8 mouse cellular contexts compared by ENCODE assay signal in genomic region chr6:71907702-71908235, GRCm38 (mm10). TPM values are rescaled to one million over a fixed set of nuclear protein-coding genes. Genes with fewer than 3 reads are reported as not detected.
DNase-seq lines count a peak whose midpoint lies in the region; ATAC-seq and TF ChIP-seq lines count a peak whose summit lies in the region.

No protein-coding gene starts in this region.

- H3K4me3 ChIP-seq in kidney, embryonic 15.5 days (replicated peaks), result peak overlapping the region; percentile 85
- peak overlapping the region; percentile 74 for H3K4me3 ChIP-seq in bone marrow macrophage, adult 2 months (ENCODE audit: insufficient read depth, low read length)
- H3K4me3 ChIP-seq in hindbrain, embryonic 16.5 days (ENCODE audit: low read length), result peak overlapping the region; percentile 81
- peak overlapping the region; percentile 78 for H3K4me3 ChIP-seq in midbrain, postnatal 0 days (ENCODE audit: low read depth, low read length)

- H3K36me3 ChIP-seq in kidney, embryonic 15.5 days, result peaks cover 51% of the 10 kb centered on the region
- peaks cover 16% of the 10 kb centered on the region for H3K36me3 ChIP-seq in hindbrain, embryonic 16.5 days (ENCODE audit: control insufficient read depth, insufficient read depth, low read length)
- peaks cover 22% of the 10 kb centered on the region for H3K36me3 ChIP-seq in midbrain, postnatal 0 days (ENCODE audit: insufficient read depth, low read length)

- H3K4me2 ChIP-seq in kidney, embryonic 15.5 days, result peak overlapping the region; percentile 57
- peak overlapping the region; percentile 91 for H3K4me2 ChIP-seq in hindbrain, embryonic 16.5 days (ENCODE audit: low read length)
- H3K4me2 ChIP-seq in midbrain, postnatal 0 days (ENCODE audit: low read depth, low read length, poor library complexity, severe bottlenecking), result peak overlapping the region; percentile 72

- DNase-seq in kidney, postnatal 4 days, result no peak
- DNase-seq in midbrain, postnatal 0 days (ENCODE audit: low spot score), result no peak
- DNase-seq in ovary, postnatal 36 days (ENCODE audit: low spot score), result no peak
- DNase-seq in urinary bladder, postnatal 25 days (ENCODE audit: low spot score), result no peak
- DNase-seq in layer of hippocampus, adult 18-20 months (ENCODE audit: low spot score in 2 of 2), result no peak

- peaks cover 19% of the 10 kb centered on the region for H3K4me1 ChIP-seq in kidney, embryonic 15.5 days
- H3K4me1 ChIP-seq in bone marrow macrophage, adult 2 months (ENCODE audit: control insufficient read depth, insufficient read depth, low read length), result peaks cover 18% of the 10 kb centered on the region
- H3K4me1 ChIP-seq in hindbrain, embryonic 16.5 days (ENCODE audit: control insufficient read depth, insufficient read depth, low read depth, low read length), result peaks cover 10% of the 10 kb centered on the region
- peaks cover 3% of the 10 kb centered on the region; the same call in 1 of the 2 replicates for H3K4me1 ChIP-seq in midbrain, postnatal 0 days (ENCODE audit: insufficient read depth, low read length)

- no peak for TF ChIP-seq CTCF in bone marrow macrophage, adult 2 months (IDR thresholded peaks at IDR 0.05; ENCODE audit: low read depth, low read length)
- TF ChIP-seq CTCF in midbrain, postnatal 0 days (IDR thresholded peaks at IDR 0.05), result no peak

- no peak overlapping the region for H3K27ac ChIP-seq in kidney, embryonic 15.5 days
- no peak overlapping the region for H3K27ac ChIP-seq in bone marrow macrophage, adult 2 months (ENCODE audit: insufficient read depth, low read depth, low read length)
- H3K27ac ChIP-seq in hindbrain, embryonic 16.5 days (ENCODE audit: low read depth, low read length), result no peak overlapping the region
- H3K27ac ChIP-seq in midbrain, postnatal 0 days (ENCODE audit: low read depth, low read length), result no peak overlapping the region

- H3K9me3 ChIP-seq in kidney, embryonic 15.5 days (replicated peaks), result no peaks in the 10 kb centered on the region
- no peaks in the 10 kb centered on the region for H3K9me3 ChIP-seq in hindbrain, embryonic 16.5 days (ENCODE audit: control insufficient read depth, low read length)
- H3K9me3 ChIP-seq in midbrain, postnatal 0 days (ENCODE audit: low read length), result no peaks in the 10 kb centered on the region

- no peaks in the 10 kb centered on the region for H3K27me3 ChIP-seq in kidney, embryonic 15.5 days
- H3K27me3 ChIP-seq in hindbrain, embryonic 16.5 days (replicated peaks; ENCODE audit: control insufficient read depth, insufficient read depth, low read length), result no peaks in the 10 kb centered on the region
- H3K27me3 ChIP-seq in midbrain, postnatal 0 days (ENCODE audit: insufficient read depth, low read length), result no peaks in the 10 kb centered on the region

- WGBS in kidney, embryonic 15.5 days, result 5% methylated on average over 4 of the region's 4 CpGs
- 6% methylated on average over 4 of the region's 4 CpGs for WGBS in hindbrain, embryonic 16.5 days
- 14% methylated on average over 4 of the region's 4 CpGs for WGBS in midbrain, postnatal 0 days

- no peak for TF ChIP-seq POLR2A in bone marrow macrophage, adult 2 months (IDR thresholded peaks at IDR 0.05; ENCODE audit: borderline replicate concordance, low read depth, low read length)

- no peak for ATAC-seq in kidney, embryonic 15.5 days (replicated peaks; ENCODE audit: low FRiP score)
- no peak for ATAC-seq in hindbrain, embryonic 16.5 days
- ATAC-seq in midbrain, postnatal 0 days (ENCODE audit: low FRiP score), result no peak

- H3K9ac ChIP-seq in kidney, embryonic 15.5 days, result peak overlapping the region; percentile 77
- H3K9ac ChIP-seq in hindbrain, embryonic 16.5 days (ENCODE audit: low read depth, low read length), result peak overlapping the region; percentile 71
- peak overlapping the region; percentile 59 for H3K9ac ChIP-seq in midbrain, postnatal 0 days (replicated peaks; ENCODE audit: low read length, poor library complexity, severe bottlenecking)

RNA-seq across cellular contexts. Expression of gene Ptcd3, which starts 0.8 kb away (rescaled TPM):
- polyA plus RNA-seq in kidney, embryonic 15.5 days (2015; fragmentation: Nextera tagmentation; extraction: Ambion mirVana), result 107 and 108 TPM in 2 replicates
- polyA plus RNA-seq in bone marrow macrophage, adult 2 months (2012; ENCODE audit: insufficient read depth, insufficient read length, missing spikeins), result 29.0 and 30.2 TPM in 2 replicates
- polyA plus RNA-seq in hindbrain, embryonic 16.5 days (2015; fragmentation: Nextera tagmentation; extraction: Ambion mirVana), result 72.9 and 83.9 TPM in 2 replicates
- total RNA-seq in midbrain, postnatal 0 days (2014; rRNA removed), result 59.6 and 64.9 TPM in 2 replicates
- polyA plus RNA-seq in midbrain, postnatal 0 days (2015; fragmentation: Nextera tagmentation; extraction: Ambion mirVana), result 57.9 and 58.4 TPM in 2 replicates
- total RNA-seq in layer of hippocampus, adult 18-20 months (2021), result 10 to 100 TPM; 64.9 to 66.1 TPM

RNA-seq across cellular contexts. Expression of gene Polr1a, which starts 1.1 kb away (rescaled TPM):
- polyA plus RNA-seq in kidney, embryonic 15.5 days (2015; fragmentation: Nextera tagmentation; extraction: Ambion mirVana), result 38.2 and 38.5 TPM in 2 replicates
- polyA plus RNA-seq in bone marrow macrophage, adult 2 months (2012; ENCODE audit: insufficient read depth, insufficient read length, missing spikeins), result 6.2 and 7.9 TPM in 2 replicates
- polyA plus RNA-seq in hindbrain, embryonic 16.5 days (2015; fragmentation: Nextera tagmentation; extraction: Ambion mirVana), result 17.9 and 18.3 TPM in 2 replicates
- total RNA-seq in midbrain, postnatal 0 days (2014; rRNA removed), result 21.8 and 30.6 TPM in 2 replicates
- 13.8 and 15.8 TPM in 2 replicates for polyA plus RNA-seq in midbrain, postnatal 0 days (2015; fragmentation: Nextera tagmentation; extraction: Ambion mirVana)
- total RNA-seq in layer of hippocampus, adult 18-20 months (2021), result 10 to 100 TPM; 34.2 to 35.4 TPM
